Mouse (Mus musculus) brain, embryonic 14.5 days (tissue): ENCODE data around the gene Spata13.

Experiments
- CTCF ChIP-seq: fragments of 200-500 bp; IDR thresholded peaks from 2 replicates; pipeline ENCODE4 v1.5.1; 2012; ENCODE audit warnings: inconsistent platforms, mild to moderate bottlenecking, moderate library complexity, borderline replicate concordance; ENCODE audit not compliant: insufficient read depth, insufficient read length; ENCODE audit errors: extremely low read depth
- POLR2A ChIP-seq: fragments of 200-500 bp; IDR thresholded peaks from 2 replicates; pipeline ENCODE4 v1.6.1; 2012; ENCODE audit warnings: mild to moderate bottlenecking, inconsistent platforms, borderline replicate concordance; ENCODE audit not compliant: poor library complexity, insufficient read depth, insufficient read length, severe bottlenecking; ENCODE audit errors: extremely low read depth

DNA sequence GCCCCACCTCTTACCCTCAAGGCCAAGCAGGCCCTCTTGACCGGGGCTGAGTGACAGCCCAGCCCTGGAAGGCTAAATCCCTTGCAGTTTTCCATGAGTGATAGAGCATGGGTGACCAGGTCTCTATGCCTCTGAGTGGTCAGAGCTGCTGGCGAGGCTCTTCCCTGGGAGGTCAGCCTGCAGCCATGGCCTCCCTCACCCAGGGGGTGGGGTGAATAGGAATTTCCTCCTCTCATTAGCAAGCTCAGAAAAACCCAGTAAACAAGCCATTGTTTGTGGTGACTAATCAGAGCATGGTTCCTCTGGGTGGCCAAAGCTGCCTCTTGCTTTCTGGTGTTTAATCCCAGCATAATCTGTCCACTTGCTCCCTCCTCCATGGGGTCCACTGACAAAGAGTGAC is 131.2 kb downstream of the Spata13 start:
- TF ChIP-seq POLR2A (no peak), CTCF (no peak)
